Mouse (Mus musculus) heart, postnatal 10 days (tissue): ENCODE results near the gene Krtdap. TPM values are rescaled to one million over a fixed set of nuclear protein-coding genes. Genes with fewer than 3 reads are reported as not detected.
A peak's percentile ranks its signal among the peaks of the same experiment; 100 is the strongest.
"Not testable (repeated sequence)": the region's sequence is repeated elsewhere in the genome, so short reads cannot be mapped to it uniquely, and the experiment has no call there.

Source experiments
- DNase-seq, 2 experiments: peaks; one replicate each; pipeline ENCODE4 v3.0.0; 2021
- intact Hi-C: fragments of 180-260 bp; cut with DNase I; formaldehyde crosslinking; loops from one replicate; pipeline ENCODE4 v1.15.1; 2025
- total RNA-seq, 2 experiments: library from RNA; stranded (reverse); gene quantifications; 2 replicates each; pipeline ENCODE4 v1.2.3; 2021

Gene Krtdap
- not detected for total RNA-seq

- intact Hi-C loops: no loop called here
- no peak for DNase-seq
Measured at GRCm38 (mm10) chr7:30787377-30788022, at the start of gene Krtdap. TSS of gene Krtdap (plus strand) at chr7:30787896.

GRCm38 (mm10) chr7:30742570-30742969 lies 45.1 kb upstream of the Krtdap start:
- intact Hi-C loops, DNase-seq: not testable (repeated sequence)

- intact Hi-C loops, DNase-seq: not testable (repeated sequence)
Measured at GRCm38 (mm10) chr7:30743617-30744016, 44.1 kb upstream of the Krtdap start, which contains the start of gene Gapdhs. TSS of gene Gapdhs (minus strand) at chr7:30743681.

GRCm38 (mm10) chr7:30744022-30744598 lies 43.6 kb upstream of the Krtdap start:
- DNase-seq: peak; percentile 59 to 68
- intact Hi-C loops: no loop called here

GRCm38 (mm10) chr7:30747525-30748204 lies 40.0 kb upstream of the Krtdap start:
- no peak for DNase-seq
- intact Hi-C loops: no loop called here

- intact Hi-C loops: no loop called here
- no peak for DNase-seq
Measured at GRCm38 (mm10) chr7:30749824-30750606, 37.7 kb upstream of the Krtdap start.

GRCm38 (mm10) chr7:30751086-30751669 lies 36.5 kb upstream of the Krtdap start, which contains the start of gene Sbsn:
TSS of gene Sbsn (plus strand) at chr7:30751471.
- no peak for DNase-seq

GRCm38 (mm10) chr7:30757001-30757400 lies 30.7 kb upstream of the Krtdap start:
- intact Hi-C loops: no loop called here
- DNase-seq: no peak

More at GRCm38 (mm10) chr7:30751086-30751669, 36.5 kb upstream of the Krtdap start, which contains the start of gene Sbsn:
- intact Hi-C loops: no loop called here

GRCm38 (mm10) chr7:30758853-30759252 lies 28.8 kb upstream of the Krtdap start:
- intact Hi-C loops: no loop called here
- peak; percentile 19 to 63 for DNase-seq

GRCm38 (mm10) chr7:30761769-30762352 lies 25.8 kb upstream of the Krtdap start:
- intact Hi-C loops: no loop called here
- no peak for DNase-seq

GRCm38 (mm10) chr7:30763456-30763855 lies 24.2 kb upstream of the Krtdap start, which contains the start of gene Dmkn:
TSS of gene Dmkn (plus strand) at chr7:30763756.
- intact Hi-C loops: no loop called here
- no peak for DNase-seq

GRCm38 (mm10) chr7:30765173-30765572 lies 22.5 kb upstream of the Krtdap start:
- DNase-seq: peak in 1 of 2 experiments; percentile 23
- intact Hi-C loops: no loop called here

GRCm38 (mm10) chr7:30766408-30766807 lies 21.3 kb upstream of the Krtdap start:
- intact Hi-C loops: no loop called here
- no peak for DNase-seq

GRCm38 (mm10) chr7:30769236-30769635 lies 18.5 kb upstream of the Krtdap start:
- intact Hi-C loops: no loop called here
- DNase-seq: no peak

- no peak for DNase-seq
- intact Hi-C loops: no loop called here
Measured at GRCm38 (mm10) chr7:30776104-30776503, 11.6 kb upstream of the Krtdap start.

- DNase-seq: no peak
- intact Hi-C loops: loop anchor here (1.0 kb wide), 1 partner anchor 73 kb away; no protein-coding TSS in a partner anchor
Measured at GRCm38 (mm10) chr7:30777081-30777579, 10.6 kb upstream of the Krtdap start.

GRCm38 (mm10) chr7:30777911-30778310 lies 9.8 kb upstream of the Krtdap start:
- DNase-seq: no peak
- intact Hi-C loops: loop anchor here (1.0 kb wide), 1 partner anchor 72 kb away; no protein-coding TSS in a partner anchor

GRCm38 (mm10) chr7:30781792-30782191 lies 5.9 kb upstream of the Krtdap start:
- intact Hi-C loops: no loop called here
- no peak for DNase-seq

GRCm38 (mm10) chr7:30782658-30783057 lies 5.0 kb upstream of the Krtdap start:
- DNase-seq: no peak
- intact Hi-C loops: no loop called here

GRCm38 (mm10) chr7:30785154-30785553 lies 2.5 kb upstream of the Krtdap start:
- DNase-seq: no peak
- intact Hi-C loops: no loop called here
